Mouse (Mus musculus): ENCODE measurements around the gene Cep128.
A peak's percentile ranks its signal among the peaks of the same experiment; 100 is the strongest.
"Not testable (repeated sequence)": the region's sequence is repeated elsewhere in the genome, so short reads cannot be mapped to it uniquely, and the experiment has no call there.

The Cep128 gene

DNA sequence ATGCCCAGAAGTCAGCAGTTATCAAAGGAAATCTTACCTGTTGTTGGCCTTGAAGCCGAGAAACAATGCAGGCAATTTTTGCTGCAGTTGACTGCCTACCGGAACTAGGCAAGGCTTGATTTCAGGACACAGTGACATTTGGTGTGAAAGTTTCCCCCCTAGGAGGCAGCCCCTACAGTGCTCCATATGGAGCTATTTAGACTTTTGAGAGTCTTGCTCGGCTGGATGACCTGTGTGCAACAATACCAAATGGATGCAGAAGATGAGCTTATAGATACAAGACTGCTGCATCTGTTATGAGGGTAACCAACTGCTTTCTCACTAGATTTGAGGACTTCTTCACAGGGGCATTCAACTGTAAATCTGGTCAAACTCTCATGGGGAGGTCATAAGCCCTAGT lies 331.9 kb downstream of the Cep128 start:
- no peak for DNase-seq

DNA sequence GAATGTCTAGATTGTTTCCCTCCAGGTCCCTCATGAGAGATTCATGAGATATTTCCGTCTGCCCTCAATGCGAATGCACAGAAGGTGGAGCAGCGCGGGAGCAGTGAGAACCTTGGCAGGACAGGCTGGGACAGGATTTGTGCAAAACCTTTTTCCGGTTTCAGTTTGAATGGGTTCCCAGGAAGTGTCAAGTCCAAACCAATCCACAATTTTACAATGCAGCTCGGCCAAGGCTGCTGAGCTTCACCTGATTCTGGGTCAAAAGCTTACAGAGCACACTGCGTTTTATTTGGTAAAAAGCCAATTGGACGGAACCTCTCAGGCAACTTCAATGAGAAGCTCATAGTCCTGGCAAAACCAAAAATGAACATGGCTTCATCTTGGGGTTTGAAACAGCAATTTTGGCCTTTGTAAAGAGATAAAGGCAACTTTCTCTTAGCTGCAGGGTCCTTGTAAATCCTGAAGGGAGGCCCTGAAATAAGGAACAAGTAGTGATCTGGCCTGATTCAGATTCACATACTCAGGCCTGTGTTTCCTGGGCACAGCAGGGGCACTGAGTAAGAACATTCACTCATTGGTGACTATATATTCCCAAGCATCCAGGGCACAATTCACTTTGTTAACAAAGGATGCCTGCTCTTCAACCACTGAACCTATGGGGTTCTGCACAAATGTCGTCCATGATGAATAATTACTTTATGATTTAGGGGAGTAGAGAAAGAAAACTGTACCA lies 333.4 kb downstream of the Cep128 start:
- peak; percentile 9 for DNase-seq

DNA sequence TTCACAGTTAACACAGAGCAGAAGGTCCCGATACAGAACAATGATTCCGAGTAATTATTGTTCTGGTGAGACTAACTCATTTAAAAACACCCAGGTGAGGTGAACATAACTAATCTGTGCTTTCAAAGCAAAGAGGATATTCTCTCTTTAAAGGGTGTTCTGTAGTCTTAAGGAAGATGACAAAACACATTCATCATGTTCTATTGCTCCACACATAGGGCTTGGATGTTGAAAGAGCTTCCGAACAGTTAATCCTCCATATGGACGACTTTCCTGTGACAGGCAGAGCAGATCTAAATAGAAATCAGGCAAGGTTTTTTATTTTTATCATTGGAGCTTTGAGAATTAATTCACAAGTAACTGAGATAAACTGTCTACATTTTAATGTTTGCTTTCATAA lies 342.8 kb downstream of the Cep128 start:
- no peak for DNase-seq

DNA sequence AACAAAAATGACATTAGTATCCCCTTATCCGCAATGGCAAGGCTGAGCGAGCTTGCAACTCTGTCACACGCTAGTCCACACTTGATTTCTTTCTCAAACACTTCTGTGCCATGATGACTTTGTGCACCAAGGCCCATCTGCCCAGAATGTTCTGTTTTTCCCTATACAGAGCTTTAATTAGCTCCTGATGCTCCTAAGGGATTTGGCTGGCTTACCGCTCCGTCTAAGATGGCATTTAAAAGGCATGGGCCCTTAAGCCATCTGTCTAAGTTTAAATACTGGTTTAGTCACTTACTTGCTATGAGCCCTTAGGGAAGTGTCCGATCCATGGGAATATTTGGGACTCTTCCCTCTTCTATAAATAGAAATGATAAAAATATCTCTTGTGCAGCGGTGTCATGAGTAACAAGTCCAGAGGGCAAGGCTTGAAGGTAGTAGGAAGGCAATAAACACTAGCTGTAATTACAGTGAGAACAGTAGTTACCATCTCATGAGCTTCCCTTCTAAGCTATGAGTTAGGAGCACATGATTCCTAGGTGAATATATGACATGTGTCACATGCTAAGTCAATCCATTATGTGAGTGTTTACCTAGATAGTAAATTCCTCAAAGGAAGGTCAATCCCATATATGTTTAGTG lies 343.8 kb downstream of the Cep128 start:
- peak; percentile 19 for DNase-seq

DNA sequence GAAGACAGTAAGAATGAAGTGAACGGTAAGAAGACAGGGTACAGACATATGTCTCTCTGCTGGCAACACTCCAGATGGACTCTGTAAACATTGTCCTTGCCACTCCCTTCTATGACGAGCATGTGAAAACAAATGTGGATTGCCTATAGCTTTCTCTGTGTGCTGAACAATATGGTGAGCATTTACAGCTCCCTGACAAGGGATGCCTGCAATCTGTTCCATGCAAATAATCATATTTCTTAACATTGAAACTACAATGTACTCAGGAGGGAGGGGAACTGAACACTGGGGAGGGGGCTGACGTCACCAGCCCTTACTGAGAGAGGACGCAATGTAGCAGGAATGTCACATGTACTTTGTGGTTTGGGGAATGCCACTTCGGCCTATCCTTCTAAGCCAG lies 355.1 kb downstream of the Cep128 start:
- DNase-seq: no peak

DNA sequence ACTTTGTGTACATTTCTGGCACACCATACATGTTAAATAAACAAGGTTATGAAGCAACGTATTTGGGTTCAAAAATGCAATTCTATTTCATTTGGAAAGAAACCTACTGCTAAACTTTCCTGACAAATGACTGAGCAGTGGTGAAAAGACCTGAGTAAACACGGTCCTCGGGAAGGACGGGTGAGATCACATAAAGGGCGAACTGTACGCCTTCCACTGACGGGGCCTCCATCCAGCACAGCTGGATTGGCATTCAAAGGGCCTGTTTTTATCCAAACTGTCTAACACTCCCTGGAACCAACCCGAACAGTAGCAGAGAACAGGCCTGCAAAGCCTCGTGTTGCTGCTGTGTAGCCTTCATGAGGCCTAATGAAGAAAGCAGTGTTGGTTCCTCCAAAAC lies 356.5 kb downstream of the Cep128 start:
- DNase-seq: peak; percentile 5

DNA sequence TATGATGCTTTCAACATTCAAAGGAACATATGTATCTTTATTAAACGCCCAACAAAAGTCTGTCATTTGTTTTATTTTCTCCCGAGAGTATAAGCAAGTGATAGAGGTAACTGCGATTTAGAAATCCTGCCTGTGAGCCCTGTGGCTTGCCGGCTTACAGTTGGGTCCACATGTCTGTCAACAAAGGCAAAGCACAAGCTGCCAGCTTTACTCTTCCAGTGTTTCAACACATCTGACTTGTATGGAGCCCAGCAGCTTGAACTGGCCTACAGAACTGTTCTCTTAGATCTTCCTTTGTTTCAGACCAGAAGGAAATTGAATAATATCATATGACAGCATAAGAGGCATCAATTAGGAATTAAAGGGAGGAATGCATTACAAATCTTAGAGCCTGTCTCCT lies 357.1 kb downstream of the Cep128 start:
- no peak for DNase-seq

DNA sequence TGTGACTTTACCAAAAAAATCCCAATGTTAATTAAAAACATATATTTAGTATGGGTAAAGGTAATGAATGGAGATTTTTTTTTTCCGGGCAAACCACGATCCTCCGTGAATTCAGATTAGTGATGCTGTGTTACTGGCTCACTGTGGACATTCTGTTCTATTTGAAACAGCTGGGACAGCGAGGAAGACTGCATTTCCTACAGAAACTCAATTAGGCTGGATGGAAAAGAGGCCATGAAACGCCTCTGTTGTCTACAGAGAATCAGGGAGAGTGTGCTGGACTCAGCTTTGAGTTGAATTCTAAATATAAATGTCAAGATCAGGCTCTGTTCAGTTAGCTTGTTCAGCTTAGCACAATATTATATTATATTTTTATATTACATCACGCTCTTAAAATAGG lies 369.1 kb downstream of the Cep128 start:
- DNase-seq: no peak

DNA sequence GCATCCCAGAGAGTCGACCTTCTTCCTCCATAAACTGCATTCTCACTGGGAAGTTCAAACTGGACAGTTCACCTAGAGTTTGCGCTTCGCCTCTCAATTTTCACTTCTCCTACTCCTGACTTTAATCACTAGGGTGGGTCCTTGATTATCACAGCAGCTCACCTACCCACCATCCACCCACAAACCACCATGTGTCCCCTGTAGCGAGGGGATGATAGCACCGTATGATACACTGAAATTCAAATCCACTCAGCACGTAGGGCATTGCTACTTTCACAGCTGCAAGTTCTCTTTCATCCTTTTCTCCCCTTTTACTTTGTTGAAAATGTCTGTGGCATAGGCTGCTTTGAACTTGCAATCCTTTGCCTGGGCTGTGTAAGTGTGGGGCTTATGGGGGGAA lies 371.2 kb downstream of the Cep128 start:
- no peak for DNase-seq

DNA sequence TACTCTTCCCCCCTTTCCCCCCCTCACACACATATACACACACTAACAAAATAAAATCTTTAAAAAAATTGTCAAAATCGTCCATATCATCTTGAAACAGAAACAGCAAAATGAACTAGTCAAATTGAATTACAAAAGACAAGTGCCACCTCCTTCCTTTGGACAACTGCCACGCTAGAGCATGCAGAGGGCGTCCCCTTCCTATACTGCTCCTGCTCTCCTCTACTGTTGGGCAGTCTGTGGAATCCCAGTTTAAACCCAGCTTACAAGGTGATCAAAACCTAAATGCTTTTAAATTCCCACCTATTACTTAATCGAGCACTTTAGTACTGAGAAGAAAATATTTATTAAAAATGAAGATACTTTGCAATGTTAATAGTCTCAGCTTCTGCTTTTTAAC lies 372.0 kb downstream of the Cep128 start:
- no peak for DNase-seq

DNA sequence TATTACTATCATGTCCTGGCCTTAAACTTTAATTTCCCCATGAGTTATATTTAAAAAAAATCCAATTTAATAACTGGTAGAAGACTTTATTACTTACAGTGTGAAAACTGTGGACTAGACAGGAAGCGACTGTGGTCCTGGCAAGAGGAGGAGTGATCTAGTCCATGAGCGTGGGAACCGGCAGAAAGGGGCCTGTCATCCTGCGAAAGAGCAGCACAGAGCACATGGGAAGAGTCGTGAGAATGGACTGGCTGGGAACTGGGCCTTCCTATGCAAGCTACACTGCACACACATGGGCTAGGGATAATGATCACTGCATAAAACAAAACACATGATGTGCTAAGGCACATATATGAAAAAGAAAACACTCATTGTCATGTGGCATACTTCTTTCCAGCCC lies 375.5 kb downstream of the Cep128 start:
- DNase-seq: no peak

DNA sequence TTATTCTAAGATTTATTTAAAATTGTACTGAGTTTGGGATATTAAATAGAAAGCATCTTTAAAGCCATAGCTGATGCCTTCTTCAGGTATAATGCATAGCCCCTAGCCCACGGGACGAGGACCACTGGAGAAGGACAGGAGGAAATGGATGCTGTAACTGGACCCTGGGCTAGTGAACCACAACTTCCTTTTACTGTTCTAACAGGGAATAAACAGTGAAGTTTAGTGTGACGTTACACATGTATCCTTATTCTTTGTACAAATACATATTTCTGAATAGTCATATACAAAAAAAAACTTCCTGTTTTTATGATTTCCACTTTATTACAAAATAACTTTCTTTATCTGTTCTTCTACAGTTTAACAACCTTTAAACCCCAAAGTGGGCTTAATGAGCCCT lies 376.0 kb downstream of the Cep128 start:
- DNase-seq: no peak

DNA sequence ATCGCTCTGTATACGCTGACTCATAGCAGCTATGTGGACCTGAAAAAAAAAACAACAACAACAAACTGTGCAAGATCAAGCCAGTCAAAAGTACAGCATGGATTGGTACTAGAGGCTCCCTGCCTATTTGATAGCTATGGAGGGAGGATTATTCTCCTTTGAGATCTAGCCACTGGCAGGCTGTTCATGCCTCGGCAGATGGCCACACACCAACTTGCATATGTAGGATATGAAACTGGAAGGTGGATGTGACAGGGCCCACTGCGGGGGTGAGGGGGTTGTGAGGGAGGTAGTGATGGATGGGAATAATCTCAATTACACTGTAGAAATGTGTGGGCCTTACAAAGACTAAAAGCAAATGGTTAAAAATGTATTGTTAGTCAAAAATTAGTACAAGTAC lies 386.7 kb downstream of the Cep128 start:
- DNase-seq: peak; percentile 12

DNA sequence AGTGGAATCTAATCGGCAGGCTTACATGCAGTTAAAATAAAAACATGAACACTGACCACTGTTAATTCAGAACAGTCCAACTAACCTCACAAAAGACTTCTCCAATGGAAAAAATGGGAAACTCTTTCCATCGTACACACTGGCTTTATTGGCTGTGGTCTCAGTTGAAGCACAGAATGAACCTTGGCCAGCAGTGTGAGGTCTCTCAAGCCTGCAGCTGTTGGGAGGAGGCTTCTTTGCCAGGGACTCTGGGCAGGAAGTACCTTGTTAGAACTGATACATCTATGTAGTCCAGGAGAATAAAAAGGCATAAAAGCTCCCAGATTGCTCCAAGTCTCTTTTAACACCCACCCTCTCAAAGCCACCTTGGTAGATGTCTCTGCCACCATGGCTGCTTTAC lies 390.9 kb downstream of the Cep128 start:
- no peak for DNase-seq

DNA sequence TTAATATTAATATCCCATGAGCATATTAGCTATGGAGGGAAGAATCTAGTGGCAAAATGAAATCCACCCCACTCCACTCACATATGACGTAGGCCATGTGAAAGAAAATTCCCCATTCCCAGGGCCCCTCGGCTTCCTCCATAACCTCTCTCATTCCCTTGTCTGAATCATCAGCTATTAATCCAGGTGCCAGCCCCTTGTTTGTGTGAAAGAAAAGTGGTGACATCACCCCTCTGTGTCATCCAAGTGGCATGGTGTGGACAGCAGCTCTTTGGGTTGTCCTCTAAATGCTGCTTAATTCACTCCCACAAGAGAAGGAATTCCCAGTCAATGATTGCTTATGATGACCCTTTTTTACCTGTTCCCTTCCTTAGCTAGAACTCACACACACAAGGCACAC lies 396.4 kb downstream of the Cep128 start:
- no peak for DNase-seq

DNA sequence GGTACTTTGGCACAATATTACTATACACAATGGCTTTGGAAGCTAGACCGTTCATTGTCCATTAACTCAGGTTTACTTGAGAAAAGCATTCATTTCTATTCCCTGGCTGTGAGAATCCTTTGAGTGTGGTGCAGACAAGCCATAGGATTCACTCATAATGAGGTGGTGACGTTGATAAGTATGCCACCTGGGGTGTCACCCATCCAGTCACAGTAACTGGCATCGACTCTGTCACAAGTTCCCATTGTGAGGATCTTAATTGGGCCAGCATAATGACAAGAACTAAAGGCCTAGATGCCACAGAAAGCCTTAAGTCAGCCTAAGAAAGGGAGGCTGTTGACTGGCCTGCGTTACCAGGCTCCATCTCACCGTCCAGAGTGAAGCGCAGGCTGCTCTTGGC lies 396.9 kb downstream of the Cep128 start:
- DNase-seq: no peak

DNA sequence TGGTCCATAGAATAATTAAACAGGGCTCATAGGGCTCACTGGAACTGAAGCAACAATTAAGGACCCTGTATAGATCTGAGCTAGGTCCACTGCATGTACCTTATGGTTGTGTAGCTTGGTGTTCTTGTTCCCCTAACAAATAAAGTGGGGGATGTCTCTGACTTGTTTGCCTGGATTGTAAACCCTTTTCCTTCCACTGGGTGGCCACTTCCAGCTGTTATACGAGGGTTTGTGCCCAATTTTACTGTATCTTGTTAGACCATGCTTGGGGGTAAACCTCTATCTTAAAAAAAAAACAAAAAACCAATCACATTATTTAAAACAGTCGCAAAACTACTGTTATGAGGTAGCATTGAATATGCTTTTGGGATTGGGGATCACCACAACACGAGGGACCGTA lies 402.2 kb downstream of the Cep128 start:
- DNase-seq: no peak

DNA sequence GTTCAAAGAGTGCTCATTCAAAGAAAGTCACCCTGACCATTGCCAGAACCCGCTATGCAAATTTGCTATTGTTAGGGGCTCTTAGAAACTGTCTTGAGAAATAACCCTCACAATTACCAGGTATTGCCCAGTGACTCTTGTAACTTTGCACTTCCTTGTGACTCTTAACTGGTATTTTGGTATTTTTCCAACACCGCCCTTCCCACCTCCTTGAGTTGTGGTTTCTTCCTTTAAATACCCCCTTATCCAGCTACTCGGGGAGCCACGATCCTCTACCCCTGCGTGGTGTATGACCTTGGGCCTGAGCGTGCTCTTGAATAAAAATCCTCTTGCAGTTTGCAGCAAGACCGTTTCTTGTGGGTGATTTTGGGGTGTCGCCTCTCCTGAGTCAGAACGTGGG lies 407.8 kb downstream of the Cep128 start:
- DNase-seq: not testable (repeated sequence)

DNA sequence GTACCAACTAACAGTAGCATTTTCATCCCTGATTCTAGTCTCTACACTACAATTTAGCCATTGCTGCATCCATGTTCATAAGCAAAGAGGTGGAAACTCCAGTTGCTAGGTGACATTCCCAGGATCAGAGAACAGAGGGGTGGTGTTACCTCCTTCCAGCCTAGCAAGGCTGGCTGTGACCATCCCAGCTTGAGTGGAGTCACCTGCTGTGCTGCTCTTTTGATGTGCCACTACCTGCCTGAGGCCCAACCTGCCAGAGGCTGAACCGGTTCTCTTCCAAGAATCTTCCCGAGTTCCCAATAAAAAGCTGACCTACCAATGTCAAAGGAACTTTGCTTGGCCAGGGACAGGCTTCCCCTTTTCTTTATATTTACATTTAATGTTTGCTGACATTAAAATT lies 408.8 kb downstream of the Cep128 start:
- DNase-seq: no peak

DNA sequence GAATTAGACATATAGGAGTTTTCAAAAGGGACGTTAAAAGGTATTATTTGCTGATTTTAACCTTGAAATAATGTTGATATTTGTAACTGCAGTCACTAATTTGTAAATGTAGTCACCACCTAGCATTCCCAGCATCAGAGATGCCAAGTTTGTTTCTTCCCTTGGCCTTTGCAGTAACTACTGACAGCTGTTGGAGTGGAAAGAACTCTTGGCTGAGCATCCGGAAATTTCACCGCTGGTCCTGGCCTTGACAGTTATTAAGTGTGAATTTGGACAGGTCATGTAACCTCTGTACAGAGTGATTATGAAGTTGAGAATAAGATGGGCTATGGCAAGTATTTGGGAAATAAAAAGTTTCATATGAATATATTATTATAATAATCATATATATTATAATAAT lies 413.1 kb downstream of the Cep128 start:
- no peak for DNase-seq

DNA sequence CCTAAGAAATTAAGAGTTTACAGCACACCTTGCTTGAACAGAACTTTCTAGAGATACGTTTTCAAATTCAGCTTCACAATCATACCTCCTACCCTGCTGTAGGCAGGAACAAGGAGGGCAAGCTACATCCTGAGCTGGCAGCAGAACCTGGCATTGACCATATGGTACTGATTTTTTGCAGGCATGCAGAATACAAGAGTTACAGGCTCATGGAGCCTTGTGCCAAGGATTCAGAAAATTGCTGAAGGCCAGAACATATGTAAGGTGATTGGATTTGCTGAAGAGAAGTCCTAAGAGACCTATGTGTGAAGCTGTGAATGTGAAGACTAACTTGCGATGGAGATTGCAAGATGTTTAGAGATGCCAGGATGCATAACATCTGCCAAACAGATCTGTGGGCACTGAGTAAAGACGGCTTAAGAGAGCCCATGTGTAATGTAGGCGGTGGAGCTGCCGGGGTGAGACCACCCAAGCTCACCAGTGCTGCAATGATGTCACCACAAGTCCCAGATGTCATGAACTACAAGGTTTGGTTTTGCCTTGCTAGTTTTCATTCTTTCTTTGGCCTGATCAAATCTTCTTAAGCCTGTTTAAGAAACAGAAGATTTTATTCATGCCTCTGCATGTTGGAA lies 422.7 kb downstream of the Cep128 start:
- peak; percentile 8 for DNase-seq

DNA sequence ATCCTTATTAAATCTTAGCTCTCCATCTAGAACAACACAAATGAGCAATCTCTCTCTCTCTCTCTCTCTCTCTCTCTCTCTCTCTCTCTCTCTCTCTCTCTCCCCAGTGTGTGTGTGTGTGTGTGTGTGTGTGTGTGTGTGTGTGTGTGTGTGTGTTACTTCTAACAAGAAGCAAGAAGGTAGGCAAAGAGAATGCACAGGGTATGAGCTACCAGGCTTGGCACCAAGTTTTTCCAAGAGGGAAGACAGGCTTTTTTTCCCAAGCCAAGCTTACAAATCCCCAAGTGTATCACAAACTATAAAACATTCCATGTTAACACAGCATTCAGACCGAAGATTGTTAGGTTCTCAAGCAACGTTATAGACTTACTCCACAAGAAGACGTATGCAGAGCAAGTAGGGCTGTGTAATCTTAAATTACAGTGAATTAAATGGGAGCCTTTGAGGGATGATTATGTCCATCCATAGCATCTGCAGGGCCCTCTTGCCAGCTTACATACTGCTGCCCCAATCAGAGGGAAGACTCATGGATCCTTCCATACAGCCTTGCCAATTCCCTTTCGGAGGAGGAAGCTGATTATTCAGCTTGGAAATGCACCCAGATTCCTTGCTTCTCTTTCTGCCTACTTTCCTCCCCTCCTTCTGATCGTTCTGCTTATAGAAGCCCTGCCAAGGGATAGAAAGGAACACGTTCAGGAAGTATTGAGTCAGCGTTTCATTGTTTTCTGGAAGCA lies 429.3 kb downstream of the Cep128 start:
- peak; percentile 6 for DNase-seq

Measured in layer of hippocampus, adult 9-11 months (tissue).